Mouse (Mus musculus) olfactory bulb, adult 2 months (tissue): Measurements from ENCODE around the gene Mzt1.

Experiments
- CTCF ChIP-seq: fragments of 200-500 bp; IDR thresholded peaks from 2 replicates; pipeline ENCODE4 v1.5.1; 2012; ENCODE audit warnings: low read depth, mild to moderate bottlenecking, low read length, moderate library complexity; ENCODE audit not compliant: insufficient read depth
- POLR2A ChIP-seq: fragments of 200-500 bp; IDR thresholded peaks from 2 replicates; pipeline ENCODE4 v1.6.1; 2012; ENCODE audit warnings: mild to moderate bottlenecking, low read depth, low read length, moderate library complexity; ENCODE audit not compliant: insufficient read depth

- TF ChIP-seq POLR2A (no peak), CTCF (no peak)
Measured at GRCm38 (mm10) chr14:98989818-98990217, 56.1 kb downstream of the Mzt1 start.
